Mouse (Mus musculus) hindbrain, embryonic 13.5 days (tissue): ENCODE measurements around the gene Prf1. TPM values are rescaled to one million over a fixed set of nuclear protein-coding genes. Genes with fewer than 3 reads are reported as not detected.

Experiments used
- ATAC-seq: fragments of 200-750 bp; cut with Nextera tagmentation; 2 replicates; pipeline ENCODE4 v1.8.0; 2017; ENCODE audit warnings: moderate TSS enrichment; ENCODE audit not compliant: low FRiP score
- H3K27ac ChIP-seq: fragments of 300-500 bp; sonication (generic); 2 replicates; pipeline ENCODE4 v1.5.1; 2015; ENCODE audit warnings: inconsistent platforms, mild to moderate bottlenecking, moderate library complexity
- H3K27me3 ChIP-seq: fragments of 300-500 bp; sonication (generic); 2 replicates; pipeline ENCODE4 v1.6.1; 2015; ENCODE audit warnings: mild to moderate bottlenecking, inconsistent platforms
- H3K36me3 ChIP-seq: fragments of 300-500 bp; sonication (generic); 2 replicates; pipeline ENCODE4 v1.6.1; 2015; ENCODE audit warnings: mild to moderate bottlenecking, inconsistent platforms
- H3K4me1 ChIP-seq: fragments of 300-500 bp; sonication (generic); replicated peaks from 2 replicates; pipeline ENCODE4 v1.6.1; 2015; ENCODE audit warnings: inconsistent platforms
- H3K4me2 ChIP-seq: fragments of 300-500 bp; sonication (generic); 2 replicates; pipeline ENCODE4 v1.6.1; 2015; ENCODE audit warnings: inconsistent platforms, mild to moderate bottlenecking, moderate library complexity
- H3K4me3 ChIP-seq: fragments of 300-500 bp; sonication (generic); 2 replicates; pipeline ENCODE4 v1.5.1; 2015; ENCODE audit warnings: mild to moderate bottlenecking, inconsistent platforms
- H3K9ac ChIP-seq: fragments of 300-500 bp; sonication (generic); 2 replicates; pipeline ENCODE4 v1.6.1; 2015; ENCODE audit warnings: mild to moderate bottlenecking, inconsistent platforms
- H3K9me3 ChIP-seq: fragments of 300-500 bp; sonication (generic); 2 replicates; pipeline ENCODE4 v1.6.1; 2016; ENCODE audit warnings: inconsistent platforms
- WGBS: fragments of 180-500 bp; shearing (Covaris S2); methylation state at CpG from one replicate; pipeline ENCODE4 v1.1.7; 2015; 5-methylcytosine and 5-hydroxymethylcytosine counted together
- polyA plus RNA-seq: library from polyadenylated mRNA; unstranded; fragments of >200 nt; fragmentation: Nextera tagmentation; extraction: Ambion mirVana; gene quantifications from 2 replicates; pipeline ENCODE4 v1.2.1, GENCODE M21; 2015

The Prf1 gene
- polyA plus RNA-seq, 1 experiment from 2014 or later: 0.06 TPM

DNA sequence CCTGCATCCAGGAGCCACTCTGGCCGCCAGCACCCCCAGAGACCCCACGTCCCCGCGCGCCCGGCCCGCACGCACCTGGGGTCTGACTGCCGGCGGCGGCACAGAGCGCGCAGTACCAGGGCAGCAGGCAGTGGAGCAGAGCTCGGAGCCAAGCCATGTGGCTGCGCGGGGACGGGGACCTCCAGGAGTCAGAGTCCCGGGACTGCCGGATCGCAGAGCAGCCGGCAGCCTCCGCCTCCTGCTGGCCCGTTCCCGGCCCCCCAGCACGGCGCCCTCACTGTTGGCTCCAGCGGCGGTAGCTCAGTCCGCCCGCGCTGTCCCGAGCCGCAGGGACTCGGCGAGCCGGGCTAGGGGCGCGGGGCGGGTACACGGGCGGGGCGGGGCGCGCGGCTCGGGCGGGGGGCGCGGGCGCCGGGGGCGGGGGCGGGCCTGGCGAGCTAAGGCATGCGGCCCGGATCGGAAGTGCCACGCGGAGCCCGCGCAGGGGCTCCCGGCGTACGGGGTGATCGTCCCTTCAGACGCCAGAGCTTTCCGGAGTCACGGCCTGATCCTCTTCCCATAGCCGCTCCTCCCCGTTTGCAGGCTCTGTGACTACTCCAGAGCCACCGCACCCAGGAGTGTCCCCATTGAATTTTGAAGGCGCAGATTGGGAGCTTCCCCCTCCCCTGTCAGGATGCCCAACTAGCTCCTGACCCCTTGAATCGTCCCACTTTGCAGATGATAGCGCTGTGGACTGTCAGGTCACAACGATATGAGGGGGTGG lies 24.4 kb upstream of the Prf1 start, which contains the start of gene Adamts14:
Gene Adamts14 (minus strand): TSS at position 358 of the 763 bp plus-strand sequence.
- Histone ChIP-seq H3K9ac (peak within 1 kb of the TSS; percentile 69), H3K36me3 (no peaks in the 10 kb centered on the region), H3K4me2 (peak within 1 kb of the TSS; percentile 92), H3K4me3 (peak within 1 kb of the TSS; percentile 55), H3K9me3 (no peaks in the 10 kb centered on the region), H3K4me1 (peaks cover 18% of the 10 kb centered on the region), H3K27ac (no peak within 1 kb of the TSS), H3K27me3 (peaks cover 54% of the 10 kb centered on the region)
- WGBS: 1% methylated on average over 56 of the region's 75 CpGs
- peak; percentile 71 for ATAC-seq

DNA sequence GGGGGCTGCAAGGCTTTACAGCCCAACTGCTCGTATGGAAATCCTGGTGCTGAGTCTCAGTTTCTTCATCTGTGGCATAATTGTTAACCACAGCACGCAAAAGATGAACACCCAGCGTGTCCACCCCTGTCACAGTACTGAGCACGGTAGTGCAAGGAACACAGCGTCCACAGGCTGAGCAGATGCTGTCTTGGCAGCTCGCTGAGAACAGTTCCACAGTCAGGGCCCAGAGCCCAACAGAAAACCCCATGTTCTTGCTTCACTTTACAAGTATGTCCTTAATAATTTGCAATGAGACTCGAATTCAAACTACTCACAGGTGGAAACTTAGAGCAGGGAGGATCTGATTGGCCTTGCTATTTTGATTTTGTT lies 23.8 kb upstream of the Prf1 start:
- H3K27me3 ChIP-seq: peaks cover 54% of the 10 kb centered on the region
- no peaks in the 10 kb centered on the region for H3K36me3 ChIP-seq
- peak overlapping the region; percentile 69; the same call in 1 of the 2 replicates for H3K9ac ChIP-seq
- H3K9me3 ChIP-seq: no peaks in the 10 kb centered on the region
- H3K27ac ChIP-seq: no peak overlapping the region
- H3K4me1 ChIP-seq: peaks cover 18% of the 10 kb centered on the region
- H3K4me3 ChIP-seq: peak overlapping the region; percentile 55
- peak overlapping the region; percentile 92 for H3K4me2 ChIP-seq
- 58% methylated on average over 7 of the region's 7 CpGs for WGBS
- ATAC-seq: no peak

DNA sequence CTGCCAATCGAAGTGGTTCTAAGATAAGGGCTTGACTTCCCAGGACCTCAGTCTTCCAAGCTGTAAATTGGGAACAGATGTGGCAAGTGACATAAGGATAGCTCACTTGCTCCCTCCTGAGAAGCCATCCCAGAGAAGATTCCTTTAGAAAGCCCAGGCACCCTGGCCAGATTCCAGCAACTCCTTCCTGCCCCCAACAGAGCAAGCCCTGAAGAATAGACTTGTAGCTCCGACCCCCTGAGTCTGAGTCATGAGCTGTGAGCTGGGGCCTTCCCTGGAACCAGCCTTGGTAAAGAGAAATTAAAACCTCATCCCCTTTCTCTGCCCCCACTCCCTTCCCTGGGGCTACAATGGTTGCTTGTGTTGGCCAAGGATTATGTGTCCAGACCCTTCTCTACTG lies 23.1 kb upstream of the Prf1 start:
- no peak for ATAC-seq

DNA sequence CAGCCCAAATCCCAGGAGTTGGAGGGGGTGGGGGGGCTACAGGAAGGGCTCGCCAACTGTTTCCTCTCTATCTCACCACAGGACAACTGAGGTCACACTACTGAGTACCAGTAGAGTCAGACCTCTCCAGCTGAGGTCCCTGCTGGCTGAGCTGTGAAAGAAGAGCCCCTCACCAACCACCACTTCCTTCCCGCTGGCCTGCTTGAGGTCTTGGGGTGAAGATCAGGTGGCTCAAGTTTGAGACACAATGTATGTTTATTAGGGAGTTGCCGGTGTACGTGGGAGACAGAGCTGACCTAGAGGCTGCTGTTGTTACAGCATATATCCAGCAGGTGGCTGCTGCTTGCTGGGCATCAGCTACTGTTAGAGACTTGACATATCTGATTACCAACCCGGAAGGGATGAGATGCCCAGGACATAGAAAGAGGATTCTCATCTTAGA lies 21.9 kb upstream of the Prf1 start:
- H3K27me3 ChIP-seq: peaks cover 48% of the 10 kb centered on the region
- H3K9ac ChIP-seq: no peak overlapping the region
- H3K4me2 ChIP-seq: no peak overlapping the region
- no peaks in the 10 kb centered on the region for H3K36me3 ChIP-seq
- no peaks in the 10 kb centered on the region for H3K9me3 ChIP-seq
- H3K27ac ChIP-seq: no peak overlapping the region
- peaks cover 18% of the 10 kb centered on the region for H3K4me1 ChIP-seq
- ATAC-seq: 0 out of 2 replicates have a peak, but pooled peaks have one; percentile 55
- WGBS: 5% methylated on average over 5 of the region's 5 CpGs
- no peak overlapping the region for H3K4me3 ChIP-seq

More for the DNA sequence above, 23.1 kb upstream of the Prf1 start:
- no peaks in the 10 kb centered on the region for H3K36me3 ChIP-seq
- H3K27me3 ChIP-seq: peaks cover 54% of the 10 kb centered on the region
- H3K27ac ChIP-seq: no peak overlapping the region
- 68% methylated on average over 2 of the region's 2 CpGs for WGBS
- H3K4me1 ChIP-seq: peaks cover 18% of the 10 kb centered on the region
- H3K4me3 ChIP-seq: no peak overlapping the region
- no peaks in the 10 kb centered on the region for H3K9me3 ChIP-seq
- no peak overlapping the region for H3K4me2 ChIP-seq
- H3K9ac ChIP-seq: no peak overlapping the region

DNA sequence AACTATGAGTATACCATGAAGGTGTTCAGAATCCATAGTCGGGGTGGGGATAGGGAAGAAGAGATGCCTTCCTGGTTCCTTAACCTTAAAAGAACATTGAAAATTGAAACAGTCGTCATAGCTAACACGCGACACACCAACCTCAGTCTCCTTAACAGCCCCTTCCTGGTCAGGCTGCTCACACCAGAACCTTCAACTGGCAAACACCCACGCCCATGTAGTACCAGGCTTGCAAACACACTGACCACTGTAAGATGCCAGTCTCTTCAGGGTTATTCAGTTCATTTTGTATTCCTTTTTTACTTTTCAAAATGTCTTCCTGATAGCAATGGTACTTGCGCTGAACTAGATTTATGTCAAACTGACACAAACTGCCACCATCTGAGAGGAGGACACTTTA lies 20.6 kb upstream of the Prf1 start:
- peaks cover 38% of the 10 kb centered on the region for H3K27me3 ChIP-seq
- H3K27ac ChIP-seq: no peak overlapping the region
- no peak for ATAC-seq
- no peak overlapping the region for H3K9ac ChIP-seq
- no peaks in the 10 kb centered on the region for H3K36me3 ChIP-seq
- H3K4me2 ChIP-seq: no peak overlapping the region
- H3K4me1 ChIP-seq: peaks cover 18% of the 10 kb centered on the region
- no peaks in the 10 kb centered on the region for H3K9me3 ChIP-seq
- WGBS: 98% methylated on average over 6 of the region's 6 CpGs
- no peak overlapping the region for H3K4me3 ChIP-seq

DNA sequence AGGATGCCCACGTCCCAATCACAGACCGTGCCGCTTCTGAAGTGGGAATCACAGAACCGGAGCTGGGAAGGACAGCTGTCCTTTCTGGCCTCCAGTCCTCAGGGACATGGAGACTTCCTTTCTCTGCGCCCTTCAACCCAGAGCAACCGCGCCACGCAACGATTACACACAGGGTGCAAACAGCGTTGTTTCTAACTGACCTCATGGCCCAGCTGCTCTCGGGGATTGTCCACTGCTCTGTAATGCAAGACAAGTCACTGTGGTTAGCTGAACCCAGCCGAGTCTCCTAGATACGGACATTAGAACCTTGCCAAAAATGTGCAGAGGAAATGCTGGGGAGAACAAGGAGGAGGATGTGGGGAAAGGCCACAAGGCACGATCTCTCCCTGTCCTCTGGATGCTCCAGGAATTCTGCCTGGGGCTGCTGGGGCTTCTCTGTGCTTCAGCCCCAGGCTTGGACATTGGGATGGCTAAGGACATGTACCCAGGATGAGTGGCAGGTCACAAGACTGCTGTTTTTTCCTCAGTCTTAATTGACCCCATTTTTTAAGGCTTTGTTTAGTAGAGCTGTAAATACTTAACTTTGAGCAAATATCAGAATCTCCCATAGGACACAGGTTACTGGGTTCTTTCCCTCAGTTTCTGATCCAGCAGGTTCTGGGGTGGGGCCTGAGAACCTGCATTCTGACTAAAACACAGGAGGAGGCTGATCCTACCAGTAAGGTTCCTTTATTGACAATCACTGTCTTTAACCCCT lies 19.5 kb upstream of the Prf1 start:
- no peak overlapping the region for H3K27ac ChIP-seq
- H3K4me3 ChIP-seq: no peak overlapping the region
- WGBS: 54% methylated on average over 14 of the region's 14 CpGs
- H3K9ac ChIP-seq: no peak overlapping the region
- H3K36me3 ChIP-seq: no peaks in the 10 kb centered on the region
- no peak for ATAC-seq
- peaks cover 13% of the 10 kb centered on the region for H3K4me1 ChIP-seq
- H3K27me3 ChIP-seq: peaks cover 28% of the 10 kb centered on the region
- H3K4me2 ChIP-seq: no peak overlapping the region
- no peaks in the 10 kb centered on the region for H3K9me3 ChIP-seq

DNA sequence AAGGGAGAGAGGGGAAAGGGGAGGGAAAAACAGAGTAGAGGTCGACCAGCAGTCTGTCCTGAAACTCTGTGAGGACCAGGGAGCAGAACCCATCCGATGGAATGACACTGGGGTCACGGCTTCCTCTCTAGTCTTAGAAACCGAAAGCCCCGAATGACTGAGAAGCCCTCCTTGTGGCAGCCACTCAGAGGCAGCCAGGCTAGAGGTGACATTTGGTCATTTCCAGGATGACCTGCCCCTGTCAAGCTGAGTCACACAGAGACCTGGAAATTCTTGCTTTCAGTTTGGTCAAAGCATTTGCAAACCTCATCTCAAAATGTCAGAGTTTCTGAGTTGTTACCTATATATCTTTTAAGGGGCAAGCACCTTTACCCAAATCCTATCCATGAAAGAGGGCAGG lies 16.5 kb upstream of the Prf1 start:
- no peak overlapping the region for H3K4me3 ChIP-seq
- no peak overlapping the region for H3K4me2 ChIP-seq
- no peaks in the 10 kb centered on the region for H3K36me3 ChIP-seq
- no peaks in the 10 kb centered on the region for H3K9me3 ChIP-seq
- WGBS: 83% methylated on average over 5 of the region's 5 CpGs
- H3K27me3 ChIP-seq: 0 out of 2 replicates have a peak, but pooled peaks cover 4% of the 10 kb centered on the region
- ATAC-seq: no peak
- H3K4me1 ChIP-seq: 0 out of 2 replicates have a peak, but pooled peaks cover 5% of the 10 kb centered on the region
- no peak overlapping the region for H3K27ac ChIP-seq
- H3K9ac ChIP-seq: no peak overlapping the region

DNA sequence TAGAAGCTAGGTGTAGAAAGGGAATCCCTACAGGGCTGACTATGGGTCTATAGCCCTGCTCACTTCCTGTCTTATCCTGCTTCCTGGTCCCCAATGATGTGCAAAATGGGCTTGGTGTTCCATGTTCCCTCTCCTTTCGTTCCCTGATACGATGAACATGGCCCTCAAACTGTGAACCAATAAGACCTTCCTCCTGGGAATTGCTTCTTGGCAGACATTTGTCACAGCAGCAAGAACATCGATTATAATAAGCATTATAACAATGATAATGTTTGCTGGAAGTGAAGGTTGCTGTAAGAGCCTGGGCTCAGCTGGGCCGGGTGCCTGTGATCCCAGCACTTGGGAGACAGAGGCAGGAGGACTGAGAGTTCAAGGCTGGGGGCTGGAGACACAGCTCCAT lies 13.3 kb upstream of the Prf1 start:
- no peak overlapping the region for H3K4me2 ChIP-seq
- H3K9me3 ChIP-seq: no peaks in the 10 kb centered on the region
- no peak for ATAC-seq
- no peaks in the 10 kb centered on the region for H3K36me3 ChIP-seq
- no peaks in the 10 kb centered on the region for H3K27me3 ChIP-seq
- 90% methylated on average over 4 of the region's 4 CpGs for WGBS
- no peak overlapping the region for H3K4me3 ChIP-seq
- no peak overlapping the region for H3K9ac ChIP-seq
- no peak overlapping the region for H3K27ac ChIP-seq
- H3K4me1 ChIP-seq: no peaks in the 10 kb centered on the region

DNA sequence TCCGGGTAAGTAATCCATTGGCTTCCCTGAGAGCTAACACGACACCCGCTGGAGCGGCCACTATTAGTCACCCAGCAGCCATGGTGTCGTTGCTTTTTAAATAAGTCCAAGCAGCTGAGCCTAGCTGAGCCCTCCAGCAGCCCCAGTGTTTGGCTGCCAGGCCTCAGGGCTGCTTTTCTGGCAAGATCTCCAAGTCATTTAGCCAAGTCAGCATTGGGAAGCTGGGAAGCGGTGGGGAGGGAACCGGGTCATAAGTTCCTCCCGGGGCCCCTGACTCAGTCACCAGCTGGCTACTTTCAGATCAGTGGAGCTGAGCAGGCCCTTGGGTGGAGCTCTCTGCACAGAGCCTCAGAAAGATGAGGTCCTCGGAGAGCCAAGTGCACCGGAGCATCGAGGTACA lies 12.4 kb upstream of the Prf1 start:
- no peaks in the 10 kb centered on the region for H3K27me3 ChIP-seq
- 73% methylated on average over 11 of the region's 11 CpGs for WGBS
- no peaks in the 10 kb centered on the region for H3K36me3 ChIP-seq
- ATAC-seq: no peak
- H3K9ac ChIP-seq: no peak overlapping the region
- no peak overlapping the region for H3K27ac ChIP-seq
- H3K4me2 ChIP-seq: no peak overlapping the region
- no peak overlapping the region for H3K4me3 ChIP-seq
- no peaks in the 10 kb centered on the region for H3K4me1 ChIP-seq
- H3K9me3 ChIP-seq: no peaks in the 10 kb centered on the region

DNA sequence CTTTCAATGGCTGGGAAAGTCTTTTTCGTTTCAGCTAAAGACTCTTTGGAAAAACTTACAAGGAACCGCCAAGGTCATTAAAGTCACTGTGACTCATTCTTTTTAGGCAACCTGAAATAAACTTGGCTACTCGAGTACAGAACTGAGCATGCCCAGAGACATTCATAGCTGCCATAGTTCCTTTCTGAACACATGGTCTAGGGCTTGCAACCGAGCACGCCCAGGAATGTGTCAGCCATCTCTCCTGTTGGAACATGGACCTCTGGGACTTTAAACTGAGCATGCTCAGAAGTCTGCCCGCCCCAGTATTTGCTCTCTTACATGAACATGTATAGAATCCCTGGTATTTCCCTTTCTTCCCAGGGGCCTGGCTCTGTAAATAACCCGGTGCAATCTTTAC lies 11.4 kb upstream of the Prf1 start:
- Histone ChIP-seq H3K4me1 (no peaks in the 10 kb centered on the region), H3K4me3 (no peak overlapping the region), H3K36me3 (no peaks in the 10 kb centered on the region), H3K27ac (no peak overlapping the region), H3K9me3 (no peaks in the 10 kb centered on the region), H3K27me3 (no peaks in the 10 kb centered on the region), H3K9ac (no peak overlapping the region), H3K4me2 (no peak overlapping the region)
- no peak for ATAC-seq
- 72% methylated on average over 7 of the region's 7 CpGs for WGBS

DNA sequence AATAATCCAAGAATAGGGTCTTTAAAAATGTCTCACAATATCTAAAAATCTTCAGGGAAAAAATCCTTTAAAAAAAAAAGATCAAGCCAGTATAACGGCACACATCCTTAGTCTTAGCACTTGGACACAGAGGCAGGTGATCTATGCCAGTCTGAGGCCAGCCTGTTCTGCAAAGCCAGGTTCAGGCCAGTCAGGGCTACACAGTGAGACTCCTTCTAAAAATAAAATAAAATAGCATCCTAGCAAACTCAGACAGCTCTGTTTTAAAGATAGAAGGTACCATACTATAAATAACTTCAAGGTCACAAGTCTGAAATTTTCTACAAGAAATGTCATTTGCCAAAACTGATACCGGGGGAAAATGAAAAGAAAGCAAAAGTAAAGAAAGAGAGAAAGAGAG lies 7.6 kb upstream of the Prf1 start:
- WGBS: 83% methylated on average over 2 of the region's 2 CpGs
- Histone ChIP-seq H3K9ac (no peak overlapping the region), H3K27me3 (no peaks in the 10 kb centered on the region), H3K4me1 (no peaks in the 10 kb centered on the region), H3K4me2 (no peak overlapping the region), H3K36me3 (no peaks in the 10 kb centered on the region), H3K9me3 (no peaks in the 10 kb centered on the region), H3K27ac (no peak overlapping the region), H3K4me3 (no peak overlapping the region)
- ATAC-seq: no peak

DNA sequence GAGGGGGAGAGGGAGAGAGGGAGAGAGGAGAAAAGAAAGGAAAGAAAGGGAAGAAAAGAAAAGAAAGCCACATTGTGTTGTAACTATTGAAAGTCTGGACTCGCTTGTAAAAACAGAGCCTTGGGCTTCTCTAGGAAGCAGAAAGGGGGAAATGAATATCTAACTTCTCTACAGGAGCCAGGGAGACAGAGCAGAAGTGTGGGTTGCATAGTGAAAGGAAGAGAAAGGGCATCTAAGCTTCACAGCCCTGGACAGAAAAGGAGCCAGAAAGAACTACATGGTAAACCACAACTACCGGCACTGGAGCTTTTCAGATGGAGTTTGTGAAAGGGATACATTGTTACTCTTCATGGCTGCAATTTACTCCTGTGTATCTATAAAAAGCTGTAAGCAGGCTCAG lies 7.2 kb upstream of the Prf1 start:
- no peaks in the 10 kb centered on the region for H3K36me3 ChIP-seq
- no peak overlapping the region for H3K27ac ChIP-seq
- no peak for ATAC-seq
- WGBS: 41% methylated on average over 2 of the region's 2 CpGs
- no peak overlapping the region for H3K4me3 ChIP-seq
- H3K9me3 ChIP-seq: no peaks in the 10 kb centered on the region
- H3K27me3 ChIP-seq: no peaks in the 10 kb centered on the region
- H3K9ac ChIP-seq: no peak overlapping the region
- H3K4me1 ChIP-seq: no peaks in the 10 kb centered on the region
- no peak overlapping the region for H3K4me2 ChIP-seq
